Mouse (Mus musculus) retina, adult 2 months (tissue): ENCODE results near the gene 4933421I07Rik.

ENCODE experiments used
- DNase-seq: peaks from one replicate; pipeline ENCODE4 v3.0.0-alpha.2; 2012; ENCODE audit warnings: low read depth, low spot score

4933421I07Rik gene

DNA sequence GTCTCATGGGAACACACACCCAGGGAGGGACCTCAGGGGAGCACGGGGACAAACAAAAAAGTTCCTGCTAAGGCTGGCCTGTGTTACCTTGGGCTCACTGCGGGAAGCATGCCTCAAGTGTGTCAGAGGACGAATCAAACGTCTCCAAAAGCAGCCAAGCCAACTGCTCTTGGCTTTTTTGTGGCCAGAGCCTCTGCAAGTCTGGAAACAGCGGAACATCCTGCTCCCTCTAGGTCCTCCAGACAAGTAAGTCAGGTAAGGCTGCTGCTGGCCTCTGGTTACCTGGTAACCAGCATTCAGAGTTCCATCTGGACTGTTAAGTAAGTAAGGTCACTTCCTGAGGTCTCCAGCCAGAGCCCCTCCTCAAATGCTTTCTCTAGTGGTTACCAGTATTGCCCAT is at the start of gene 4933421I07Rik:
Gene 4933421I07Rik, minus strand, starts transcription at position 271 of the 400 bp plus-strand sequence.
- DNase-seq = no peak

DNA sequence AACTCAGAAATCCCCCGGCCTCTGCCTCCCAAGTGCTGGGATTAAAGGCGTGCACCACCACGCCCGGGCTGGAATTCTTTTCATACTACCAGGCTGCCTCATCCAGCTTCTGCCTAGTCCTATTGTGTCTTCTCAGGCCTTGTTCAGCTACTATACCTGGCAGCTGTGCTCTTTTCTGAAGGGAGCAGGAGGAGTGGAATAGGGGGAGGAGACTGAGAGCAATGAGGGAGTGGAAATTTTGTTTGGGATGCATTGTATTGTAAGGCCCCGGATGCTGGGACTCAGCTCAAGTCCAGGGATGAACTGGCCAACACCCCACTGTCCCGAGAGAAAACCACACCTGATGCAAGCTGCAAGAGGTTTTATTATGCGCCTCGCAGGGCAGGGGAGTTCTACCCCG is 49.4 kb upstream of the 4933421I07Rik start:
- no peak for DNase-seq

DNA sequence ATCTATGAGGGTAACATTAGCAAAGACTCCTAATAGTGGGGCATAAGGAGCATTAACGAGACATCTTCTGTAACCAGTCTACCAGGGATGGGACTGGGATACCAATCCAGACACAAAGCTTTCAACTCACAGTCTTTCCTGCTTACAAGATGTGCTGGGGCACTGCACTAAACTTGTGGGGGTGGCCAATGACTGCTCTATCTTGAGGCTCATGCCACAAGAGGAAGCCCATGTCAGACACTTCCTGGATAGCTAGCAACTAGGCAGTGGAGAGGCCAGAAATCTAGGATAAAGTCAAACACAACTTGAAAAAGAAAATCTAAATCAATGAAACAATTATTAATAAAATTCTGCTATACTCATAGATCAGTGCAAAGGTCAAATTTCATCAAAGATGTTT is 48.3 kb upstream of the 4933421I07Rik start:
- DNase-seq = no peak

DNA sequence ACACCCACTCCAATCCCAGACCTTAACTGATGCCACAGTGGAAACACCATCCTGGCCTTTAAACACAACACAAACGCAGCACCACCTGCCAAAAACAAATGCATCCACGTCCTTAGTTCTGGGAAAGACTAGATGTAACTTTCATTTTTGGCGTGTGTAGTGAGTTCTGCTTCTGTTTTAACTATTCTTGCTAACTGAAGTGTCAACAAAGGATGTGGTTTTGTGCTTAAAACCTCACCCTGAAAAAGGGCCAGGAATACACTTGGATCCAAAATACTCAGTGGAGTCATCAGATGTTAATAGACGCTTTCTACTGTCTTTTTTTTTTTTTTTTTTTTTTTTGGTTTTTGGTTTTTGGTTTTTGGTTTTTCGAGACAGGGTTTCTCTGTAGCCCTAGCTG is 42.9 kb upstream of the 4933421I07Rik start:
- DNase-seq = no peak

DNA sequence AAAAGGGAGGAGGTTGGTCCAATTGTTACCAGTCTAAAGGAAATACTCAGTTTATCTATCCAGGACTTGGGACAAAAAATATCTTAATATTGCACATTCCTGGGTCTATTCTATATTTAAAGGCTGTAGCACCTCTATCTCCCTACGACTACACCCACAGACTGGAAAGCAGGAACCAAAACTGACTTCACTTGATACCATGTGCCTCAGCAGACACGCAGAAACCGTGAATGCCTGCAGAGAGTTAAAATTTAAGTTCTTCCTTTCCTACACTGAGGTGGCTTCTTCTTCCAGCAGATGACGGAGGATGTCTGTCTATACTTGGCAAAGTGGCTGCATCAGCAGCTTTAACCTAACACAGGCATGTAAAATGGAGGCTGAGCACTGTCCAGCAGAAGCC is 42.4 kb upstream of the 4933421I07Rik start:
- DNase-seq = no peak

DNA sequence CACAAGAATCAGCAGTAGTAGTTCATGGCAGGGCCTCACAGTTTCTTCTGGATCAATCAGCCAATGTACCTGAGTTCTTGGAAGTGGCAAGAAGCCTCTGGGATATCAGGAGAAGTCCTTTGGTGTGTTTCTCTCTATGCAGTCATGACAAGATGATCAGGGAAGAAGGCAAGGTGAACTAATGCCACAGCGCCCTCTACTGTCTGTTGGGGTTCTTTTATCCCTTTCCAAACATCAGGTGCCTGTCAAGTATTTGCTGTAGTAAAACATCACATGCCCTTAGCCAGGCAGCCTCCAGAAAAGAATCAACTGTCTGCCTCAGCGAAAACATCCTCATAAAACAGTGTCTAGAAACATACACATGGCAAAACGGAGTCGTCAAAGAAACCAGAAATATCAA is 6.7 kb upstream of the 4933421I07Rik start:
- no peak for DNase-seq

DNA sequence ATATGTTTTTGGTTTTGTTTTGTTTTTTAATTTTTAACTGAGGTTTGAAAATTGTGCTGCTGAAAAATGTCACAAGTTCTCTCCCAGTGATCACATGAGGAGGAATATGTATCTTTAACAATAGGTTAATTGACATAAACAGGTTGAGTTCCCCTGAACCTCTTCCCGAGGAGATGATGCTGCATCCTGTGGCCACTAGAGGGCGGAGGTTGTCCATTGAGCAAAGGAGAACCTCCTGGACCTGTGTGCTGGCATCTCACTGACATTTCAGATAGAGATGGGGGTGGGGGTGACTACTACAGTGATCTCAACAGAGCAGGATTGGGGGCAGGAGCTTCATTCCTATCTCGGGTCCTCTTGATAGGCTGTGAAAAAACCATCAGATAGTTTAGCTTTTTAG is 2.7 kb upstream of the 4933421I07Rik start:
- no peak for DNase-seq

DNA sequence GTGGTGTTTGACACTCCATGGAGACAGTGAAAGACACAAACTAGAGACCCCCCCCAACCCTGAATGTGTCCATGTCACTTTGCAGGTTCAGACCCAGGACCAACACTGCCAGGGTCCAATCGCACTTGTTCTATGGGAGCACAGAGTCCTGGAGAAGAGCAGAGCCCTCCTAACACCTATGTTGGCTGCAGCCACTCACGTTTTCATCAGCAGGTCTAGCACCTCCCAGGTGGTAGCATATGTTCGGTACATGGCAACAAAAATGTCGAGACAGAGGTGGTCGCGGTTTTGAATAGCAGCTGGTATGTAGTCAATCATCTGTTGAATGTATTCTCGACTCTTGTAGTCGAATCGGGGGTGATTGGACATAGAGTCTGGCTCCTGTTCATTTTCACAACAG is 568 bp downstream of the 4933421I07Rik start:
- no peak for DNase-seq
